Mouse (Mus musculus): Measurements from ENCODE around the gene Glrx5. TPM values are rescaled to one million over a fixed set of nuclear protein-coding genes. Genes with fewer than 3 reads are reported as not detected.

Gene Glrx5
- polyA plus RNA-seq, 1 experiment from 2014 or later: 186 TPM

GRCm38 (mm10) chr12:105004956-105005714 is 27.4 kb upstream of the Glrx5 start:
- Histone ChIP-seq H3K36me3 (ENCODE audit: insufficient read depth) (no peaks in the 10 kb centered on the region), H3K27me3 (ENCODE audit: insufficient read depth, low read length) (peaks cover 26% of the 10 kb centered on the region), H3K4me2 (no peak overlapping the region), H3K9ac (no peak overlapping the region), H3K27ac (ENCODE audit: low read depth) (no peak overlapping the region), H3K9me3 (ENCODE audit: low read depth, low read length) (no peaks in the 10 kb centered on the region), H3K4me1 (ENCODE audit: insufficient read depth) (peaks cover 11% of the 10 kb centered on the region; the same call in 1 of the 2 replicates), H3K4me3 (ENCODE audit: low read depth, low read length) (no peak overlapping the region)
- 64% methylated on average over 22 of the region's 22 CpGs for WGBS
- DNase-seq (no peak), ATAC-seq (ENCODE audit: insufficient read depth) (no peak)
- no peak for TF ChIP-seq CTCF (IDR thresholded peaks at IDR 0.05; ENCODE audit: low read depth)

- WGBS: 62% methylated on average over 2 of the region's 2 CpGs
- H3K27ac ChIP-seq (ENCODE audit: low read depth): no peak overlapping the region
- H3K36me3 ChIP-seq (ENCODE audit: insufficient read depth): no peaks in the 10 kb centered on the region
- ATAC-seq (ENCODE audit: insufficient read depth): no peak
- H3K4me3 ChIP-seq (ENCODE audit: low read depth, low read length): no peak overlapping the region
- H3K9ac ChIP-seq: no peak overlapping the region
- peaks cover 32% of the 10 kb centered on the region for H3K27me3 ChIP-seq (ENCODE audit: insufficient read depth, low read length)
- H3K9me3 ChIP-seq (ENCODE audit: low read depth, low read length): no peaks in the 10 kb centered on the region
- no peak for DNase-seq
- no peak overlapping the region for H3K4me2 ChIP-seq
- TF ChIP-seq CTCF (IDR thresholded peaks at IDR 0.05; ENCODE audit: low read depth): no peak
- peaks cover 11% of the 10 kb centered on the region; the same call in 1 of the 2 replicates for H3K4me1 ChIP-seq (ENCODE audit: insufficient read depth)
Measured at GRCm38 (mm10) chr12:105005715-105005972, 26.8 kb upstream of the Glrx5 start.

GRCm38 (mm10) chr12:105008150-105008549 is 24.3 kb upstream of the Glrx5 start:
- H3K9ac ChIP-seq: no peak overlapping the region
- DNase-seq (no peak), ATAC-seq (ENCODE audit: insufficient read depth) (no peak)
- H3K9me3 ChIP-seq (ENCODE audit: low read depth, low read length): no peaks in the 10 kb centered on the region
- peak overlapping the region; percentile 96 for H3K4me2 ChIP-seq
- no peaks in the 10 kb centered on the region for H3K36me3 ChIP-seq (ENCODE audit: insufficient read depth)
- 63% methylated on average over 2 of the region's 2 CpGs for WGBS
- no peak for TF ChIP-seq CTCF (IDR thresholded peaks at IDR 0.05; ENCODE audit: low read depth)
- H3K4me1 ChIP-seq (ENCODE audit: insufficient read depth): peaks cover 11% of the 10 kb centered on the region; the same call in 1 of the 2 replicates
- H3K4me3 ChIP-seq (ENCODE audit: low read depth, low read length): no peak overlapping the region
- no peak overlapping the region for H3K27ac ChIP-seq (ENCODE audit: low read depth)
- H3K27me3 ChIP-seq (ENCODE audit: insufficient read depth, low read length): peaks cover 41% of the 10 kb centered on the region

DNA sequence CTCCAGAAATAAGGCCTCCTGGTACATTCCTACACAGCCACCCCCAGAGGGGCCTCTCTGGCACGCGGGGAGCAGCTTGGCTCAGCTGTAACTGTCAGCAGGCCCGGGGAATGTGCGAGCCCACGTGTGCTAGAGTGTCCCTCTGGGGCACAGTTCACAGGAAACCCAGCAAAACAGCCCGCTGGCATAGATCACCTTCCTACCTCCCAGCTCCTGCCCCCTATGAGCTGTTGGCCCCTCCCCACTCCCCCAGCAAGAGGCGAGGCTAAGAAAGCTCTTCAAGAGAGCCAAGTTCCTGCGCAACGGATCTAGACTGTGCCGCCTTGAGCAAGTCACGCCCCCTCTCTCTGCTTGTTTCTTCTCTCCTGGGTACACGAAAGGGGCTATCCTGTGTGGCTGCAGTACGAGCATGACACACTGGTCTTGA is 23.7 kb upstream of the Glrx5 start:
- Histone ChIP-seq H3K4me3 (ENCODE audit: low read depth, low read length) (peak overlapping the region; percentile 60), H3K27ac (ENCODE audit: low read depth) (no peak overlapping the region), H3K9ac (no peak overlapping the region; the same call in 1 of the 2 replicates), H3K36me3 (ENCODE audit: insufficient read depth) (no peaks in the 10 kb centered on the region), H3K9me3 (ENCODE audit: low read depth, low read length) (no peaks in the 10 kb centered on the region), H3K4me2 (peak overlapping the region; percentile 96), H3K27me3 (ENCODE audit: insufficient read depth, low read length) (peaks cover 41% of the 10 kb centered on the region), H3K4me1 (ENCODE audit: insufficient read depth) (peaks cover 13% of the 10 kb centered on the region; the same call in 1 of the 2 replicates)
- DNase-seq (peak; percentile 65), ATAC-seq (ENCODE audit: insufficient read depth) (peak; percentile 51; the same call in 1 of the 2 replicates)
- no peak for TF ChIP-seq CTCF (IDR thresholded peaks at IDR 0.05; ENCODE audit: low read depth)
- under 1% methylated on average over 13 of the region's 13 CpGs for WGBS

- under 1% methylated on average over 65 of the region's 66 CpGs for WGBS
- no peak within 1 kb of the TSS for H3K27ac ChIP-seq (ENCODE audit: low read depth)
- H3K36me3 ChIP-seq (ENCODE audit: insufficient read depth): no peaks in the 10 kb centered on the region
- H3K4me1 ChIP-seq (ENCODE audit: insufficient read depth): peaks cover 13% of the 10 kb centered on the region; the same call in 1 of the 2 replicates
- no peak for TF ChIP-seq CTCF (IDR thresholded peaks at IDR 0.05; ENCODE audit: low read depth)
- peak within 1 kb of the TSS; percentile 60 for H3K4me3 ChIP-seq (ENCODE audit: low read depth, low read length)
- peak; percentile 78 for ATAC-seq (ENCODE audit: insufficient read depth)
- DNase-seq: peak; percentile 62
- H3K9ac ChIP-seq: peak within 1 kb of the TSS; percentile 52
- peak within 1 kb of the TSS; percentile 96 for H3K4me2 ChIP-seq
- peaks cover 43% of the 10 kb centered on the region for H3K27me3 ChIP-seq (ENCODE audit: insufficient read depth, low read length)
- H3K9me3 ChIP-seq (ENCODE audit: low read depth, low read length): no peaks in the 10 kb centered on the region
Measured at GRCm38 (mm10) chr12:105009370-105010212, 22.9 kb upstream of the Glrx5 start, which contains the start of gene Syne3. Syne3 (minus strand) TSS chr12:105009809.

- no peaks in the 10 kb centered on the region for H3K36me3 ChIP-seq (ENCODE audit: insufficient read depth)
- H3K9ac ChIP-seq: peak overlapping the region; percentile 52
- H3K27ac ChIP-seq (ENCODE audit: low read depth): no peak overlapping the region
- no peaks in the 10 kb centered on the region for H3K9me3 ChIP-seq (ENCODE audit: low read depth, low read length)
- DNase-seq: no peak
- TF ChIP-seq CTCF (IDR thresholded peaks at IDR 0.05; ENCODE audit: low read depth): no peak
- peak overlapping the region; percentile 96 for H3K4me2 ChIP-seq
- H3K4me1 ChIP-seq (ENCODE audit: insufficient read depth): peaks cover 13% of the 10 kb centered on the region; the same call in 1 of the 2 replicates
- 19% methylated on average over 9 of the region's 9 CpGs for WGBS
- peak; percentile 8; the same call in 1 of the 2 replicates for ATAC-seq (ENCODE audit: insufficient read depth)
- H3K27me3 ChIP-seq (ENCODE audit: insufficient read depth, low read length): peaks cover 45% of the 10 kb centered on the region
- H3K4me3 ChIP-seq (ENCODE audit: low read depth, low read length): peak overlapping the region; percentile 60
Measured at GRCm38 (mm10) chr12:105010213-105010790, 22.2 kb upstream of the Glrx5 start.
